Mouse (Mus musculus): ENCODE measurements at regions not wholly inside any gene's neighbourhood (a gene's known extent, or its start where the extent isn't known, plus 50 kb on each side); places are given as distances from the start of the nearest gene placed in this dataset.

DNA sequence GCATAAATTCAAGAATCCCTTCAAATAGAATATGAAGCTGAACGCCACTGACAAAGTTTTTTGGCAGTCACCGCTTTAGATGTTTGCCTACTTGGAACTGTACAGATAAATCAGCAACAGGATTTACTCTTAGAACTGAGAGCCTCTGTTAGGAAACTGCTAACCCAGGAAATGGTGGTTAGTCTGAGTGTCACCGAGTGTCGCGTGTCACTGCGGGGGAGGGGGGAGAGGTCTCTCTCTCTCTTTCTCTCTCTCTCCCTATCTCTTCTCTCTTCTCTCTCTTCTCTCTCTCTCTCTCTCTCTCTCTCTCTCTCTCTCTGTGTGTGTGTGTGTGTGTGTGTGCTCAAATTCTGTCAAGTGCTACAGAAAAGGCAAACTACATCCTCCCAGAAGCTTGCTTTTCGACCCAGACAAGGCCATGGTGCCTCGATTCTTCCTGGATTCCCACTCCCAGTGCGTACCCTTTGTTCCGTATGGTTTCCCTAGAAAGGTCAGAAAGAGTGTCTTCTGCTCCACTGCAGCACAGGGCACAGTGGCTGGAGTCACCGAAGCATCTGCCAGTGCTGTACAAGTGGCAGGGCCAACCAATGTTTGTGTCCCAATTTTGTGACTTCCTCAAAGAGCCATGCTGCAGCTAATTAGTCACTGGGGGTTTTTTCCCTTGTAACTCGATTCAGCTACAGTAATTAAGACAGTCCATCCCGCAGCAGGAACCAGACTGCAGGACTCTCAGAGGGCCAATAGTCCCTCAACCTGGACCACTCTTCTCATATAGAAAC, 87.0 kb downstream of the Cog6 start:
- ATAC-seq (ENCODE audit: extremely low read depth, insufficient number of reproducible peaks, low FRiP score, poor library complexity, severe bottlenecking), result no peak

DNA sequence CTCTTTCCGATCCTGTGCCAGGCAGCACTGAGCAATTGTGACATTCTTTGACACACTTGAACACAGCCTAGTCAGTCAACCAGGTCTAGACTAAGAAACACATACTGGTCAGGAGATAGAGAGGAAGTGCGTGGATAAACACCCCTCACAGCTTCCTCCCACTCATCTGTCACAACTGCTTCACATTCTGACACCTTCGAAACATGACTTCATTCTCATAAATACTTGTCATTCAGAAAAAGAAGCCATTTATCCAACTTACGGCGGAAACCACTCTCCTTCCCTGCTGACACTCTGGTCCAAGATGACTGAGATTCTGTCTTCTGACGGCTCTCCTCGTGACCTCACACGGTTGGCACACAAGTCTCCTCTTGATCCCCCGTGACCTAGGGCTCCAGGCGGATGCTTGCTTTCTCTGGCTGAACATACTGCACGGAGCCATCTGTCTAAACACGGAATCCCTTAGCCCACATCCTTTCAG, 89.6 kb downstream of the Cog6 start:
- ATAC-seq (ENCODE audit: extremely low read depth, insufficient number of reproducible peaks, low FRiP score, poor library complexity, severe bottlenecking), result no peak

GRCm38 (mm10) chr3:52926549-52926948, 90.5 kb downstream of the Cog6 start:
- ATAC-seq (ENCODE audit: extremely low read depth, insufficient number of reproducible peaks, low FRiP score, poor library complexity, severe bottlenecking), result no peak

GRCm38 (mm10) chr3:52925223-52925622, 91.8 kb downstream of the Cog6 start:
- ATAC-seq (ENCODE audit: extremely low read depth, insufficient number of reproducible peaks, low FRiP score, poor library complexity, severe bottlenecking), result no peak

GRCm38 (mm10) chr3:52924631-52925030, 92.4 kb downstream of the Cog6 start:
- ATAC-seq (ENCODE audit: extremely low read depth, insufficient number of reproducible peaks, low FRiP score, poor library complexity, severe bottlenecking), result no peak

- peak; percentile 71 for ATAC-seq (ENCODE audit: extremely low read depth, insufficient number of reproducible peaks, low FRiP score, poor library complexity, severe bottlenecking)
These were observed 93.0 kb downstream of the Cog6 start for GRCm38 (mm10) chr3:52923824-52924559.

GRCm38 (mm10) chr3:52922411-52922810, 94.6 kb downstream of the Cog6 start:
- no peak for ATAC-seq (ENCODE audit: extremely low read depth, insufficient number of reproducible peaks, low FRiP score, poor library complexity, severe bottlenecking)

- no peak for ATAC-seq (ENCODE audit: extremely low read depth, insufficient number of reproducible peaks, low FRiP score, poor library complexity, severe bottlenecking)
These were observed 110.0 kb downstream of the Cog6 start for GRCm38 (mm10) chr3:52906823-52907564.

DNA sequence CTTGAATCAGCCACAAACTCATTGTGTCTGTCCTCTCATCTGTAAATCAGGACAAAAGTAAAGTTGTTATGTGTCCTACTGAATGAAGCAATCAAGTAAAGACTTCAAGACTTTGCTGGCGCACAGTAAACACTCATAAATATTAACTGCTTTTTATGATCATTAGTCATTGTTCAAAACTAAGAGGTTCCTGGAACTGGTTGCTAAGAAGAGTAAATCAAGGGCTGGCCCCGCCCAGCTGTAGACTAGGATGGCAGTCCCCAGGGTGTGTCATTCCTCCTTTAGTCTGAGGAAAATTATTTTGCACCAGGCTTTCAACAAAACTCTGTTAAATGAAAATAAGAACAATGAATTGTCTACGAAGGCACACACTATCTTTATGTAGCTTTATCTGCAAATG, 113.0 kb downstream of the Cog6 start:
- no peak for ATAC-seq (ENCODE audit: extremely low read depth, insufficient number of reproducible peaks, low FRiP score, poor library complexity, severe bottlenecking)

- no peak for ATAC-seq (ENCODE audit: extremely low read depth, insufficient number of reproducible peaks, low FRiP score, poor library complexity, severe bottlenecking)
These were observed 119.4 kb downstream of the Cog6 start for GRCm38 (mm10) chr3:52897665-52898064.

DNA sequence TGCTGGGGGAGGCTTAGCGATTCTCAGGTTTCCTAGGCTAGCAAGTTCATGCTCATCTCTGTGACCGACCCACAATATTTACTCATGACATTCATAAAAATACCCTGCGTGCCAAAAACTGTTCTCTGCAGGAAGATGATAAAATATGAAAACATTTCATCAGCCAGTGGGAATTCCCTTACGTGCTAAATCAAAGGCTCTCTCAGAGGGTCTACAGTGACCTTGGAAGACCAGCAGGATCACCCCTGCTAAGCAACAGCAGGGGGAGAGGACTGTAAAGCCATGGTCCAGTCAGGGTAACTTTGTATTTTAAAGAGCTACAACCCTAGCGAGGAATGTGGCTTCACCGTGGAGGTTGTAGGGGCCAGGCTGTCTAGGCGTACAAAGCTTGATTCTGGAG, 120.6 kb downstream of the Cog6 start:
- no peak for ATAC-seq (ENCODE audit: extremely low read depth, insufficient number of reproducible peaks, low FRiP score, poor library complexity, severe bottlenecking)

- ATAC-seq (ENCODE audit: extremely low read depth, insufficient number of reproducible peaks, low FRiP score, poor library complexity, severe bottlenecking), result no peak
These were observed 121.3 kb downstream of the Cog6 start for GRCm38 (mm10) chr3:52895751-52896150.

DNA sequence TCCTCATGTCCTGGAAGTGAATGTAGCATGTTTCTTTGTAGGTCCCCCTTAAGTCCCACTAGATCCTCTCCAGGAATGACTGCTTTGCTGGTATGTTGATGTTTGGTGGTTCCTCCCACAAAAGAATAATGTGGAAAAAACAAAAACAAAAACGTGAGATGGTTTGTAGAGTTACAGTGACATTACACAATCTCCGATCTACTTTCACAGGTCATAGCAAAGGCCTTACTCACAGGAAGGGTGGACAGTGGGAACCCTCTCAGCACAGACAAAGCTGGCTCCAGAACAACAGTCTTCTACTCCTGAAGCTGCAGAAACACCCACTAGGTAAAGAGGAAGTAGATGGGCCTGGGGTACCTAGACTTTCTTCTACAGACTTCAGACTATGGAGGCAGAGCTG, 122.2 kb downstream of the Cog6 start:
- ATAC-seq (ENCODE audit: extremely low read depth, insufficient number of reproducible peaks, low FRiP score, poor library complexity, severe bottlenecking), result no peak

DNA sequence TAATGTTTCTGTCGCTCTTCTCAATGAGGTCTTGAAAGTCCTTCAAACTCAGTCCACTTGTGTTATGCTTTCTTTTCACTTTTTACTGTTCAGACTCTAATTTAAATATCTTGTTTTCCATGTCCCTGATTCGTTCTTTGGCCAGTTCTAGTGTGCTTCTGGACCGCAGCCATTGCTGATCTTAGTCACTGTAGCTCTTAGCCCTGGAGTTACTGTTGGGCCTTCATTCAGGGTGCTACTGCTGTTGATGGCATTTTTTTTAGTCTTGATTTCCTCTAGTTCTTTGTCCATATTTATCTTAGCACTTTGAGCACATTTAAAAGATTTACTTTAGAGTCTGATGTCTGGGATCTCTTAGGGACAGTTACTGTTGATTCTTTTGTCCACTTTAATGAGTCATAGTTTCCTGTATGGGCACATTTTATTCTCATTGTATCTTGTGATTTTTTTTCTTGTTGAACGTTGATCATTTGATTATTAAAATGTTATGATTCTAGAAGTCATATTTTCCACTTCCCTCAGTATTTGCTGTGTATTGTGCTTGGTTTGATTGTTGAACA, 127.8 kb downstream of the Cog6 start:
- no peak for ATAC-seq (ENCODE audit: extremely low read depth, insufficient number of reproducible peaks, low FRiP score, poor library complexity, severe bottlenecking)

GRCm38 (mm10) chr3:52881981-52882380, 135.1 kb downstream of the Cog6 start:
- no peak for ATAC-seq (ENCODE audit: extremely low read depth, insufficient number of reproducible peaks, low FRiP score, poor library complexity, severe bottlenecking)

- ATAC-seq (ENCODE audit: extremely low read depth, insufficient number of reproducible peaks, low FRiP score, poor library complexity, severe bottlenecking), result no peak
These were observed 135.9 kb downstream of the Cog6 start for GRCm38 (mm10) chr3:52881139-52881538.

GRCm38 (mm10) chr3:52879700-52880099, 137.3 kb downstream of the Cog6 start:
- ATAC-seq (ENCODE audit: extremely low read depth, insufficient number of reproducible peaks, low FRiP score, poor library complexity, severe bottlenecking), result no peak

DNA sequence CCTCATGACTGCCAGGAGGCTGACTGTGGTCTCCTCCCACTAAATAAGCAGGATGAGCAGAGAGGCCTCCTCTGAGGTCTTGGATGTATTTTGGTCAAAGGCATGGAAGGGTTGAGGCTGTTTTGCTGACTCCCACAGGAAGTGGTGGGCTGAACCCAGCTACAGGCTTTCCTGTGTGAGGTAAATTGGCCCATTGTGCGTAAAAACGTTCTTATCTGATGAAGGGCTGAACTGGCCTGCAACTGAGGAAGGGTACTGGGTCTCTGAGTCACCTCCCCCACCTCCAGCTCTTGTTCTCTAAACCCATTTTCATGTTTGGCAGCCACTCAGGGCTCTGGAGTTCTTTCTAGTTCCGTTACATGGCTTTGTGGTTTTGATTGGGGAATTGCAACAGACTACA, 138.7 kb downstream of the Cog6 start:
- ATAC-seq (ENCODE audit: extremely low read depth, insufficient number of reproducible peaks, low FRiP score, poor library complexity, severe bottlenecking), result peak; percentile 23; the same call in 1 of the 2 replicates

- no peak for ATAC-seq (ENCODE audit: extremely low read depth, insufficient number of reproducible peaks, low FRiP score, poor library complexity, severe bottlenecking)
These were observed 144.8 kb downstream of the Cog6 start for GRCm38 (mm10) chr3:52872260-52872659.
